Mouse (Mus musculus) liver, embryonic 16.5 days (tissue): ENCODE data around the gene Dusp7. TPM values are rescaled to one million over a fixed set of nuclear protein-coding genes. Genes with fewer than 3 reads are reported as not detected.
A peak's percentile ranks its signal among the peaks of the same experiment; 100 is the strongest.

Source experiments
- ATAC-seq: fragments of 200-750 bp; cut with Nextera tagmentation; 2 replicates; pipeline ENCODE4 v1.8.0; 2017; ENCODE audit warnings: low read depth, mild to moderate bottlenecking, moderate number of reproducible peaks, moderate library complexity
- H3K27ac ChIP-seq: fragments of 300-500 bp; sonication (generic); 2 replicates; pipeline ENCODE4 v1.5.1; 2014; ENCODE audit warnings: mild to moderate bottlenecking, low read length
- H3K27me3 ChIP-seq: fragments of 300-500 bp; sonication (generic); 2 replicates; pipeline ENCODE4 v1.6.1; 2014; ENCODE audit warnings: low read depth, low read length, mixed read lengths; ENCODE audit not compliant: control insufficient read depth, insufficient read depth
- H3K36me3 ChIP-seq: fragments of 300-500 bp; sonication (generic); 2 replicates; pipeline ENCODE4 v1.6.1; 2014; ENCODE audit warnings: mild to moderate bottlenecking; ENCODE audit not compliant: control insufficient read depth, insufficient read depth
- H3K4me1 ChIP-seq: fragments of 300-500 bp; sonication (generic); 2 replicates; pipeline ENCODE4 v1.6.1; 2014; ENCODE audit warnings: low read depth, low read length, mixed read lengths; ENCODE audit not compliant: control insufficient read depth
- H3K4me2 ChIP-seq: fragments of 300-500 bp; sonication (generic); 2 replicates; pipeline ENCODE4 v1.6.1; 2014; ENCODE audit warnings: low read depth, low read length, mixed read lengths
- H3K4me3 ChIP-seq: fragments of 300-500 bp; sonication (generic); 2 replicates; pipeline ENCODE4 v1.5.1; 2014; ENCODE audit warnings: low read depth, mild to moderate bottlenecking, low read length
- H3K9ac ChIP-seq: fragments of 300-500 bp; sonication (generic); 2 replicates; pipeline ENCODE4 v1.6.1; 2014; ENCODE audit warnings: low read depth, low read length
- H3K9me3 ChIP-seq: fragments of 300-500 bp; sonication (generic); replicated peaks from 2 replicates; pipeline ENCODE4 v1.6.1; 2016; ENCODE audit warnings: low read length; ENCODE audit not compliant: control insufficient read depth
- WGBS: fragments of 180-500 bp; shearing (Covaris S2); extraction: QIAGEN DNeasy Blood & Tissue Kit; methylation state at CpG from one replicate; pipeline ENCODE4 v1.1.7; 2014; ENCODE audit not compliant: insufficient replicate concordance; 5-methylcytosine and 5-hydroxymethylcytosine counted together
- polyA plus RNA-seq: library from polyadenylated mRNA; unstranded; fragments of >200 nt; fragmentation: Nextera tagmentation; extraction: Ambion mirVana; gene quantifications from 2 replicates; pipeline ENCODE4 v1.2.1, GENCODE M21; 2015

Gene Dusp7
- 2.1 and 2.7 TPM in 2 replicates for polyA plus RNA-seq

- H3K4me3 ChIP-seq: peak within 1 kb of the TSS; percentile 76
- peak; percentile 64 for ATAC-seq
- WGBS: 0% methylated on average over 37 of the region's 57 CpGs
- peak within 1 kb of the TSS; percentile 90 for H3K27ac ChIP-seq
- H3K4me1 ChIP-seq: peaks cover 38% of the 10 kb centered on the region
- H3K9me3 ChIP-seq: no peaks in the 10 kb centered on the region
- H3K27me3 ChIP-seq: peaks cover 8% of the 10 kb centered on the region
- H3K9ac ChIP-seq: peak within 1 kb of the TSS; percentile 79
- peak within 1 kb of the TSS; percentile 100 for H3K4me2 ChIP-seq
- no peaks in the 10 kb centered on the region for H3K36me3 ChIP-seq
These were observed at the start of gene Dusp7 for GRCm38 (mm10) chr9:106368112-106368717. Gene Dusp7, plus strand, starts transcription at chr9:106368632.

- no peaks in the 10 kb centered on the region for H3K27me3 ChIP-seq
- H3K9me3 ChIP-seq: no peaks in the 10 kb centered on the region
- H3K9ac ChIP-seq: no peak overlapping the region
- no peak overlapping the region for H3K27ac ChIP-seq
- 58% methylated on average over 2 of the region's 2 CpGs for WGBS
- H3K4me2 ChIP-seq: no peak overlapping the region
- no peaks in the 10 kb centered on the region for H3K36me3 ChIP-seq
- H3K4me1 ChIP-seq: peaks cover 12% of the 10 kb centered on the region
- no peak for ATAC-seq
- no peak overlapping the region for H3K4me3 ChIP-seq
These were observed 49.3 kb upstream of the Dusp7 start for GRCm38 (mm10) chr9:106319095-106319494.

- Histone ChIP-seq H3K27ac (no peak overlapping the region), H3K27me3 (no peaks in the 10 kb centered on the region)
- 86% methylated on average over 3 of the region's 3 CpGs for WGBS
These were observed 45.9 kb upstream of the Dusp7 start for GRCm38 (mm10) chr9:106322497-106322896.

GRCm38 (mm10) chr9:106326241-106326640 lies 42.2 kb upstream of the Dusp7 start:
- Histone ChIP-seq H3K9me3 (no peaks in the 10 kb centered on the region), H3K4me3 (no peak overlapping the region), H3K4me1 (peaks cover 9% of the 10 kb centered on the region), H3K27ac (no peak overlapping the region), H3K4me2 (no peak overlapping the region), H3K27me3 (no peaks in the 10 kb centered on the region), H3K9ac (no peak overlapping the region), H3K36me3 (0 out of 2 replicates have a peak, but pooled peaks cover 2% of the 10 kb centered on the region)
- WGBS: 85% methylated on average over 8 of the region's 8 CpGs
- no peak for ATAC-seq

More at GRCm38 (mm10) chr9:106322497-106322896, 45.9 kb upstream of the Dusp7 start:
- ATAC-seq: no peak
- Histone ChIP-seq H3K4me3 (no peak overlapping the region), H3K9ac (no peak overlapping the region), H3K36me3 (no peaks in the 10 kb centered on the region), H3K9me3 (no peaks in the 10 kb centered on the region), H3K4me1 (peaks cover 12% of the 10 kb centered on the region), H3K4me2 (no peak overlapping the region)

- H3K4me3 ChIP-seq: no peak overlapping the region
- H3K27me3 ChIP-seq: no peaks in the 10 kb centered on the region
- H3K9ac ChIP-seq: no peak overlapping the region
- H3K36me3 ChIP-seq: 0 out of 2 replicates have a peak, but pooled peaks cover 2% of the 10 kb centered on the region
- H3K4me1 ChIP-seq: peaks cover 9% of the 10 kb centered on the region
- ATAC-seq: no peak
- no peaks in the 10 kb centered on the region for H3K9me3 ChIP-seq
- no peak overlapping the region for H3K27ac ChIP-seq
- no peak overlapping the region for H3K4me2 ChIP-seq
- WGBS: 80% methylated on average over 8 of the region's 8 CpGs
These were observed 41.2 kb upstream of the Dusp7 start for GRCm38 (mm10) chr9:106327125-106327809.

GRCm38 (mm10) chr9:106328068-106328610 lies 40.3 kb upstream of the Dusp7 start:
- 65% methylated on average over 7 of the region's 7 CpGs for WGBS

GRCm38 (mm10) chr9:106328772-106329511 lies 39.5 kb upstream of the Dusp7 start:
- H3K27ac ChIP-seq: no peak overlapping the region
- 64% methylated on average over 5 of the region's 5 CpGs for WGBS

More at GRCm38 (mm10) chr9:106328068-106328610, 40.3 kb upstream of the Dusp7 start:
- Histone ChIP-seq H3K36me3 (0 out of 2 replicates have a peak, but pooled peaks cover 2% of the 10 kb centered on the region), H3K9me3 (no peaks in the 10 kb centered on the region), H3K4me1 (peaks cover 2% of the 10 kb centered on the region; the same call in 1 of the 2 replicates), H3K4me2 (no peak overlapping the region), H3K4me3 (no peak overlapping the region), H3K27ac (no peak overlapping the region), H3K9ac (no peak overlapping the region), H3K27me3 (no peaks in the 10 kb centered on the region)
- peak; percentile 45; the same call in 1 of the 2 replicates for ATAC-seq

GRCm38 (mm10) chr9:106332746-106333145 lies 35.7 kb upstream of the Dusp7 start:
- no peak overlapping the region for H3K4me3 ChIP-seq
- ATAC-seq: no peak
- H3K27me3 ChIP-seq: no peaks in the 10 kb centered on the region
- 0 out of 2 replicates have a peak, but pooled peaks cover 2% of the 10 kb centered on the region for H3K36me3 ChIP-seq
- 32% methylated on average over 3 of the region's 3 CpGs for WGBS
- H3K4me2 ChIP-seq: no peak overlapping the region
- H3K4me1 ChIP-seq: no peaks in the 10 kb centered on the region
- no peak overlapping the region for H3K9ac ChIP-seq
- H3K9me3 ChIP-seq: no peaks in the 10 kb centered on the region
- H3K27ac ChIP-seq: no peak overlapping the region

More at GRCm38 (mm10) chr9:106328772-106329511, 39.5 kb upstream of the Dusp7 start:
- no peaks in the 10 kb centered on the region for H3K27me3 ChIP-seq
- no peak overlapping the region for H3K9ac ChIP-seq
- no peaks in the 10 kb centered on the region for H3K9me3 ChIP-seq
- H3K36me3 ChIP-seq: 0 out of 2 replicates have a peak, but pooled peaks cover 2% of the 10 kb centered on the region
- no peak for ATAC-seq
- H3K4me2 ChIP-seq: no peak overlapping the region
- H3K4me1 ChIP-seq: no peaks in the 10 kb centered on the region
- H3K4me3 ChIP-seq: no peak overlapping the region
